Comparison of ENCODE assay signal across 8 mouse cellular contexts in genomic region chr4:149306712-149307595, GRCm38 (mm10). TPM values are rescaled to one million over a fixed set of nuclear protein-coding genes. Genes with fewer than 3 reads are reported as not detected.
DNase-seq lines count a peak whose midpoint lies in the region; ATAC-seq and TF ChIP-seq lines count a peak whose summit lies in the region.

No protein-coding gene starts in this region.

- H3K9me3 ChIP-seq in E14TG2a.4 (ENCODE audit: low read length) = no peaks in the 10 kb centered on the region
- no peaks in the 10 kb centered on the region for H3K9me3 ChIP-seq in forebrain, embryonic 13.5 days (replicated peaks)
- H3K9me3 ChIP-seq in heart, postnatal 0 days (replicated peaks; ENCODE audit: control insufficient read depth, low read length) = no peaks in the 10 kb centered on the region
- no peaks in the 10 kb centered on the region for H3K9me3 ChIP-seq in liver, embryonic 14.5 days (ENCODE audit: control insufficient read depth, low read length)
- no peaks in the 10 kb centered on the region for H3K9me3 ChIP-seq in neural tube, embryonic 12.5 days

- DNase-seq in heart, postnatal 0 days (ENCODE audit: low spot score) = peak; percentile 71
- peak; percentile 84 to 90 for DNase-seq in kidney, postnatal 36 days
- DNase-seq in liver, embryonic 14.5 days (ENCODE audit: low read depth in 3 of 3, low spot score in 3 of 3) = no peak
- peak; percentile 53 for DNase-seq in testis, postnatal 14 days (ENCODE audit: low spot score)

- TF ChIP-seq EP300 in heart, postnatal 0 days (IDR thresholded peaks at IDR 0.05; ENCODE audit: low read depth) = no peak
- no peak for TF ChIP-seq EP300 in liver, embryonic 14.5 days (IDR thresholded peaks at IDR 0.05; ENCODE audit: low read depth)

- H3K4me1 ChIP-seq in E14TG2a.4 (replicated peaks; ENCODE audit: low read depth, low read length) = peaks cover 31% of the 10 kb centered on the region
- H3K4me1 ChIP-seq in brown adipose tissue, adult 24 weeks (ENCODE audit: control insufficient read depth, insufficient read depth, insufficient read length, low read length) = peaks cover 18% of the 10 kb centered on the region
- H3K4me1 ChIP-seq in forebrain, embryonic 13.5 days = peaks cover 49% of the 10 kb centered on the region
- H3K4me1 ChIP-seq in heart, postnatal 0 days (ENCODE audit: control insufficient read depth, insufficient read depth) = peaks cover 33% of the 10 kb centered on the region
- peaks cover 0 to 7% of the 10 kb centered on the region in 2 experiments; a peak in 3 of 4 replicates for H3K4me1 ChIP-seq in liver, embryonic 14.5 days (replicated peaks; ENCODE audit: control insufficient read depth in 2 of 2, insufficient read depth in 2 of 2, low read length in 1 of 2)
- peaks cover 46% of the 10 kb centered on the region for H3K4me1 ChIP-seq in neural tube, embryonic 12.5 days

- H3K36me3 ChIP-seq in E14TG2a.4 (ENCODE audit: insufficient read depth, low read length) = no peaks in the 10 kb centered on the region
- no peaks in the 10 kb centered on the region for H3K36me3 ChIP-seq in forebrain, embryonic 13.5 days (ENCODE audit: poor library complexity, severe bottlenecking)
- no peaks in the 10 kb centered on the region for H3K36me3 ChIP-seq in heart, postnatal 0 days (replicated peaks; ENCODE audit: control insufficient read depth, insufficient read depth, low read length)
- H3K36me3 ChIP-seq in liver, embryonic 14.5 days (replicated peaks; ENCODE audit: control insufficient read depth, insufficient read depth, low read depth) = no peaks in the 10 kb centered on the region
- H3K36me3 ChIP-seq in neural tube, embryonic 12.5 days = no peaks in the 10 kb centered on the region

- H3K27me3 ChIP-seq in E14TG2a.4 (ENCODE audit: insufficient read depth, low read length) = peaks cover 17% of the 10 kb centered on the region
- H3K27me3 ChIP-seq in forebrain, embryonic 13.5 days = no peaks in the 10 kb centered on the region
- no peaks in the 10 kb centered on the region for H3K27me3 ChIP-seq in heart, postnatal 0 days (ENCODE audit: control insufficient read depth, insufficient read depth, low read length)
- H3K27me3 ChIP-seq in liver, embryonic 14.5 days (ENCODE audit: control insufficient read depth, insufficient read depth, low read length) = peaks cover 13% of the 10 kb centered on the region
- H3K27me3 ChIP-seq in neural tube, embryonic 12.5 days (replicated peaks) = no peaks in the 10 kb centered on the region

- H3K4me2 ChIP-seq in forebrain, embryonic 13.5 days = peak overlapping the region; percentile 84
- peak overlapping the region; percentile 73 for H3K4me2 ChIP-seq in heart, postnatal 0 days (ENCODE audit: low read depth, low read length)
- peak overlapping the region; percentile 92 for H3K4me2 ChIP-seq in liver, embryonic 14.5 days (ENCODE audit: low read depth)
- peak overlapping the region; percentile 87 for H3K4me2 ChIP-seq in neural tube, embryonic 12.5 days (replicated peaks)

- ATAC-seq in forebrain, embryonic 13.5 days = peak; percentile 50
- peak; percentile 51 for ATAC-seq in heart, postnatal 0 days (ENCODE audit: insufficient read depth, low read depth)
- peak; percentile 73 for ATAC-seq in liver, embryonic 14.5 days (ENCODE audit: insufficient read depth)
- ATAC-seq in neural tube, embryonic 12.5 days (ENCODE audit: low FRiP score, low read depth) = peak; percentile 54

- peak overlapping the region; percentile 93 for H3K4me3 ChIP-seq in E14TG2a.4 (replicated peaks; ENCODE audit: low read length)
- peak overlapping the region; percentile 74 for H3K4me3 ChIP-seq in brown adipose tissue, adult 24 weeks (ENCODE audit: insufficient read depth, low read depth, low read length)
- peak overlapping the region; percentile 99 for H3K4me3 ChIP-seq in forebrain, embryonic 13.5 days
- peak overlapping the region; percentile 96 for H3K4me3 ChIP-seq in heart, postnatal 0 days (ENCODE audit: low read depth, low read length)
- peak overlapping the region; percentile 64 to 73 for H3K4me3 ChIP-seq in liver, embryonic 14.5 days (ENCODE audit: insufficient read depth in 1 of 2, low read depth in 2 of 2, low read length in 2 of 2)
- H3K4me3 ChIP-seq in neural tube, embryonic 12.5 days = peak overlapping the region; percentile 100

- peak overlapping the region; percentile 99 for H3K9ac ChIP-seq in forebrain, embryonic 13.5 days
- H3K9ac ChIP-seq in heart, postnatal 0 days (replicated peaks; ENCODE audit: low read depth, low read length) = peak overlapping the region; percentile 95
- peak overlapping the region; percentile 77 for H3K9ac ChIP-seq in liver, embryonic 14.5 days (replicated peaks)
- H3K9ac ChIP-seq in neural tube, embryonic 12.5 days = peak overlapping the region; percentile 100

- WGBS in forebrain, embryonic 13.5 days = under 1% methylated on average over 69 of the region's 83 CpGs
- WGBS in heart, postnatal 0 days = 0% methylated on average over 56 of the region's 83 CpGs
- WGBS in liver, embryonic 14.5 days (ENCODE audit: insufficient replicate concordance) = under 1% methylated on average over 73 of the region's 83 CpGs
- whole genome bisulfite sequencing in neural tube, embryonic 12.5 days = under 1% methylated on average over 83 of the region's 83 CpGs

- H3K27ac ChIP-seq in brown adipose tissue, adult 24 weeks (replicated peaks; ENCODE audit: low read depth, low read length) = peak overlapping the region; percentile 87
- peak overlapping the region; percentile 98 for H3K27ac ChIP-seq in forebrain, embryonic 13.5 days
- peak overlapping the region; percentile 97 for H3K27ac ChIP-seq in heart, postnatal 0 days (ENCODE audit: low read depth)
- H3K27ac ChIP-seq in liver, embryonic 14.5 days = no peak overlapping the region
- H3K27ac ChIP-seq in neural tube, embryonic 12.5 days = peak overlapping the region; percentile 98

- no peak for TF ChIP-seq CTCF in E14TG2a.4 (conservative IDR thresholded peaks at IDR 0.05; ENCODE audit: low read length)
- no peak for TF ChIP-seq CTCF in heart, postnatal 0 days (IDR thresholded peaks at IDR 0.05; ENCODE audit: low read depth)
- TF ChIP-seq CTCF in liver, embryonic 14.5 days (IDR thresholded peaks at IDR 0.05; ENCODE audit: low read depth) = no peak

RNA-seq across cellular contexts. Expression of gene Kif1b, which starts 0.5 kb away (rescaled TPM):
- polyA plus RNA-seq in brown adipose tissue, adult 24 weeks (2012; ENCODE audit: insufficient read depth, insufficient read length, missing spikeins) = 59.4 and 63.5 TPM in 2 replicates
- polyA plus RNA-seq in forebrain, embryonic 13.5 days (2015; fragmentation: Nextera tagmentation; extraction: Ambion mirVana) = 136 TPM in 2 replicates
- total RNA-seq in heart, postnatal 0 days (2014; rRNA removed; ENCODE audit: low replicate concordance) = 62.9 and 63.3 TPM in 2 replicates
- polyA plus RNA-seq in heart, postnatal 0 days (2015; fragmentation: Nextera tagmentation; extraction: Ambion mirVana) = 44.2 and 45.0 TPM in 2 replicates
- 3.6 and 4.3 TPM in 2 replicates for polyA plus RNA-seq in liver, embryonic 14.5 days (2012; rRNA removed)
- polyA plus RNA-seq in liver, embryonic 14.5 days (2014; fragmentation: Nextera tagmentation; extraction: Ambion mirVana) = 4.6 and 4.8 TPM in 2 replicates
- 111 and 136 TPM in 2 replicates for polyA plus RNA-seq in neural tube, embryonic 12.5 days (2016; fragmentation: Nextera tagmentation; extraction: Ambion mirVana)

Comparison
In these comparisons a context has a peak if more than half of its experiments do, and no peak if none do; other contexts are left out.
1. DNase-seq: peak in heart, postnatal 0 days (single experiment), kidney, postnatal 36 days (2 of 2) and testis, postnatal 14 days (single experiment); none in liver, embryonic 14.5 days (0 of 3).
2. Peak in every context shown above with its lines, with median percentiles within 50 percentile points of each other: H3K4me3 ChIP-seq, ATAC-seq, H3K4me2 ChIP-seq and H3K9ac ChIP-seq.